Mouse (Mus musculus): ENCODE data around the gene Pum1. TPM values are rescaled to one million over a fixed set of nuclear protein-coding genes. Genes with fewer than 3 reads are reported as not detected.

Pum1 gene
- polyA plus RNA-seq, 1 experiment from 2014 or later = 120 TPM

DNA sequence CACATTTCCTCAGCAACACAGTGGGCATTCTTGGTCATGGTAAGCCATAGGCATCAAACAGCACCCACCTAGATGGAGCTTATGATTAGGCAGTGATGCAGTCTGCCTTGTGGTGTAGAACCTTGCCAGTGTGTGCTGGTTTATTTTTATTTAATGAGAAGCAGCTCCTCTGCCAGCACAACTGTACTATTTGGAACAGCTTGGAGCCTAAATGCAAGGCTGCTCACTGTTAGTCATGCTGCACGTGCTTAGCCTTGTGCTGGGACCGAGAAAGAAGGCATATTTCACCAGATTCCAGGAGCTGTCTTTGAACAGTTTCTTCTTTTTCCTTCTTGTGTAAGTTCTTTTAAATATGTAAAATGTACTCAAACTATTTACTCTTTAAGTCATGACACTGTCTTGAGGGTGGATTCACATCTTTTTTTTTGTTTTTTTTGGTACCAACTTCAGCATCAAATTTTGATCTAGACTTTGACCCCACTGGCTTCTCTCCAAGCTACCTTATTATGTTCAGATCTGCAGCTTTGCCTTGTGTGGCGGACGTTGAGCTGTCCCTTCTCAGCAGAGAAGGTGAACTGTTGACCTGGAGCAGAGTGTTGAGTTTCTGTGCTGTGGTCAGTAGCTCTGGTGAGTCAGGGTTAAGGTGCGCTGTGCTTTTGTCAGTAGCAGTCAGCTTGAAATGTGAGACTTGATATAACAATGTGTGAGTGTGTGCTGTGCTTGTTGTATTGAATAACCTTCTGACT is 82.6 kb downstream of the Pum1 start:
- no peaks in the 10 kb centered on the region for H3K9me3 ChIP-seq
- H3K27ac ChIP-seq = no peak overlapping the region
- peaks cover 84% of the 10 kb centered on the region for H3K36me3 ChIP-seq
- no peak for ATAC-seq
- H3K4me1 ChIP-seq (replicated peaks) = no peaks in the 10 kb centered on the region
- WGBS = 90% methylated on average over 5 of the region's 5 CpGs
- no peak overlapping the region for H3K9ac ChIP-seq (replicated peaks)
- no peak overlapping the region for H3K4me3 ChIP-seq (replicated peaks)
- no peak overlapping the region for H3K4me2 ChIP-seq (replicated peaks)
- H3K27me3 ChIP-seq = no peaks in the 10 kb centered on the region

DNA sequence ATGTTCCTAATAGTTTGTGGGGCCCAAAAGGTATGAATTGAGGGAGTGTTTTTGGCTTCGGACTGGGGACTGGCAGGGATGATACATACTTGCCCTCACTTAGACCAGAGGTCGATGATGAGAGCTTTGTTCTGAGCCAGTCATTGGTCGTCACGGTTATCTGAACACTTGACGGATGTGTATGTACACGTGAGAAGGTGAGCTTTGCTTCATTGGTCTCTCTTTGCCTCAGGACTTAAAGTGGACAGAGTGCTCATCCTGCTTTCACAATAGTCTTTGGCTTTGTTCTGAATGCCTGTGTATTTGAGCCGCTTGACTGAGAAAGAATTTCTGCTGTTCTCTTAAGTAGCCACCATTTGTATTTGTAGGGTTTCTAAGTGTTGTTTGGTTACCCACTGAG is 86.4 kb downstream of the Pum1 start:
- no peaks in the 10 kb centered on the region for H3K27me3 ChIP-seq
- H3K36me3 ChIP-seq = peaks cover 88% of the 10 kb centered on the region
- H3K4me3 ChIP-seq (replicated peaks) = no peak overlapping the region
- no peak overlapping the region for H3K4me2 ChIP-seq (replicated peaks)
- H3K27ac ChIP-seq = no peak overlapping the region
- H3K9me3 ChIP-seq = no peaks in the 10 kb centered on the region
- H3K4me1 ChIP-seq (replicated peaks) = no peaks in the 10 kb centered on the region
- 70% methylated on average over 7 of the region's 7 CpGs for WGBS
- ATAC-seq = no peak
- H3K9ac ChIP-seq (replicated peaks) = no peak overlapping the region

DNA sequence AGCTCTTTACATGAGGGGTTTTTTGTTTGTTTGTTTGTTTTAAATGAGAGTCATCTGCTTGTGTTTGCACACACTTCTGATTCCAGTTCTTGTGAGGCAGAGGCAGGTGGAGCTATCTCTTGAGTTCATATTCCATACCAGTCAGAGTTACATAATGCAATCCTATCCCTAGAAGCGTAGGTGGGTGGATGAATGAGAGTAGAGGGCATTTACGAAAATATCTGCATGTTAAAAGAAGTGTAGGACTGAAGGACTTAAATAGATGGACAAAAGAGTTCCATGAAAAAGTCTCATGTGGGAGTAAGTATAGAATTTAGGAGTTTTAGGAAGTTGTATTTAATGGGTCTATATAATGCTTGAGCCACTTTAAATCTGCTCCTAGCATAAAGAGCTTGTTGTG is 88.8 kb downstream of the Pum1 start:
- H3K27ac ChIP-seq = no peak overlapping the region
- WGBS = 90% methylated on average over 2 of the region's 2 CpGs
- H3K4me3 ChIP-seq (replicated peaks) = no peak overlapping the region
- H3K36me3 ChIP-seq = peaks cover 74% of the 10 kb centered on the region
- H3K9ac ChIP-seq (replicated peaks) = no peak overlapping the region
- ATAC-seq = no peak
- H3K9me3 ChIP-seq = no peaks in the 10 kb centered on the region
- H3K4me1 ChIP-seq (replicated peaks) = no peaks in the 10 kb centered on the region
- no peak overlapping the region for H3K4me2 ChIP-seq (replicated peaks)
- H3K27me3 ChIP-seq = no peaks in the 10 kb centered on the region

GRCm38 (mm10) chr4:130752591-130752990 is 89.5 kb downstream of the Pum1 start:
- WGBS = 79% methylated on average over 7 of the region's 7 CpGs

GRCm38 (mm10) chr4:130753755-130754154 is 90.6 kb downstream of the Pum1 start:
- Histone ChIP-seq H3K4me2 (replicated peaks) (no peak overlapping the region), H3K9ac (replicated peaks) (no peak overlapping the region), H3K36me3 (peaks cover 71% of the 10 kb centered on the region), H3K27me3 (no peaks in the 10 kb centered on the region), H3K9me3 (no peaks in the 10 kb centered on the region), H3K4me3 (replicated peaks) (no peak overlapping the region), H3K27ac (no peak overlapping the region), H3K4me1 (replicated peaks) (no peaks in the 10 kb centered on the region)
- no peak for ATAC-seq
- WGBS = 76% methylated on average over 5 of the region's 5 CpGs

More at GRCm38 (mm10) chr4:130752591-130752990, 89.5 kb downstream of the Pum1 start:
- H3K9me3 ChIP-seq = no peaks in the 10 kb centered on the region
- no peaks in the 10 kb centered on the region for H3K4me1 ChIP-seq (replicated peaks)
- ATAC-seq = no peak
- H3K4me2 ChIP-seq (replicated peaks) = no peak overlapping the region
- no peak overlapping the region for H3K27ac ChIP-seq
- H3K4me3 ChIP-seq (replicated peaks) = no peak overlapping the region
- H3K9ac ChIP-seq (replicated peaks) = no peak overlapping the region
- H3K27me3 ChIP-seq = no peaks in the 10 kb centered on the region
- H3K36me3 ChIP-seq = peaks cover 71% of the 10 kb centered on the region

DNA sequence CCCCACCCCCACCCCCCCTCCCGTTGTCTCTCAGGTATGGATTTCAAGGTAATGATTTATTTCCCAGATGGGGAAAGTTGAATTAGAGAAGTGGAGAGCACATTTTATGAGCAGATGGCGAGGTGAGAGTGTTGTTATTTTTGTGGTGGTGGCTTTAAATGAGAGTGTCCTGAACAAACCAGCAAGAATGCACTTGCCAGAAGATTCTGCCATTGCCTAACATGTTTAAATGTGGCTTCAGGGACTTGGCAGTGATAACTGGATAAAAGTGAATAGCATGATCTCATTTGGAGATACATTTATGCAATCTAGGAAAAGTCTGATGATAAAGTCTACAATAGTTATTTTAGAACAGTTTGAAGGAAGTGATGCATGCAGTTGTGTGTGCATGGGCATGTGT is 91.7 kb downstream of the Pum1 start:
- H3K27me3 ChIP-seq = no peaks in the 10 kb centered on the region
- H3K4me2 ChIP-seq (replicated peaks) = no peak overlapping the region
- no peak overlapping the region for H3K9ac ChIP-seq (replicated peaks)
- no peak overlapping the region for H3K4me3 ChIP-seq (replicated peaks)
- 93% methylated on average over 2 of the region's 2 CpGs for WGBS
- H3K4me1 ChIP-seq (replicated peaks) = no peaks in the 10 kb centered on the region
- H3K27ac ChIP-seq = no peak overlapping the region
- H3K36me3 ChIP-seq = peaks cover 74% of the 10 kb centered on the region
- no peak for ATAC-seq
- H3K9me3 ChIP-seq = no peaks in the 10 kb centered on the region

DNA sequence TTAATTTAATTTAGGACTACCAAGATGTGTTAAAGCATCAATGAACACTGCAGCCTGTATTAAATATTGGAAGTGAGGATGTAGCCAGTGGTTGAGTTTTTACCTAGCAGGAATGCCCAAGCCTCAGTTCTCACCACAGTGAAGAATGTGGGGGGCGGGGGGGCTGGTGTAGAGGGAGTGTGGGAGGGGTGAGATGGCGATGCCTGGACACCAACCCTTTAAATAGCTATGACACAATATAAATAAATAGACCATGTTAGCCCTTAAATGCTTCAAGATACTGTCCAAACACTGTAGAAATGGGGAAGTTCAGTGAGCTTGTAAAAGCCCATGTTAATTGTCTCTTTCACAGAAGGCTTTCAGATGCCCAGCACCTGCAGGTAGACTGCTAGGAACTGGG is 96.8 kb downstream of the Pum1 start:
- ATAC-seq = no peak
- Histone ChIP-seq H3K27me3 (no peaks in the 10 kb centered on the region), H3K27ac (no peak overlapping the region), H3K4me3 (replicated peaks) (no peak overlapping the region), H3K9me3 (no peaks in the 10 kb centered on the region), H3K36me3 (peaks cover 73% of the 10 kb centered on the region), H3K4me1 (replicated peaks) (no peaks in the 10 kb centered on the region), H3K9ac (replicated peaks) (no peak overlapping the region), H3K4me2 (replicated peaks) (no peak overlapping the region)
- 98% methylated on average over 2 of the region's 2 CpGs for WGBS

GRCm38 (mm10) chr4:130761809-130762208 is 98.7 kb downstream of the Pum1 start:
- Histone ChIP-seq H3K4me2 (replicated peaks) (no peak overlapping the region), H3K4me1 (replicated peaks) (no peaks in the 10 kb centered on the region), H3K9me3 (no peaks in the 10 kb centered on the region), H3K27ac (no peak overlapping the region), H3K4me3 (replicated peaks) (no peak overlapping the region), H3K9ac (replicated peaks) (no peak overlapping the region), H3K36me3 (peaks cover 88% of the 10 kb centered on the region), H3K27me3 (no peaks in the 10 kb centered on the region)
- 87% methylated on average over 5 of the region's 5 CpGs for whole genome bisulfite sequencing
- no peak for ATAC-seq

DNA sequence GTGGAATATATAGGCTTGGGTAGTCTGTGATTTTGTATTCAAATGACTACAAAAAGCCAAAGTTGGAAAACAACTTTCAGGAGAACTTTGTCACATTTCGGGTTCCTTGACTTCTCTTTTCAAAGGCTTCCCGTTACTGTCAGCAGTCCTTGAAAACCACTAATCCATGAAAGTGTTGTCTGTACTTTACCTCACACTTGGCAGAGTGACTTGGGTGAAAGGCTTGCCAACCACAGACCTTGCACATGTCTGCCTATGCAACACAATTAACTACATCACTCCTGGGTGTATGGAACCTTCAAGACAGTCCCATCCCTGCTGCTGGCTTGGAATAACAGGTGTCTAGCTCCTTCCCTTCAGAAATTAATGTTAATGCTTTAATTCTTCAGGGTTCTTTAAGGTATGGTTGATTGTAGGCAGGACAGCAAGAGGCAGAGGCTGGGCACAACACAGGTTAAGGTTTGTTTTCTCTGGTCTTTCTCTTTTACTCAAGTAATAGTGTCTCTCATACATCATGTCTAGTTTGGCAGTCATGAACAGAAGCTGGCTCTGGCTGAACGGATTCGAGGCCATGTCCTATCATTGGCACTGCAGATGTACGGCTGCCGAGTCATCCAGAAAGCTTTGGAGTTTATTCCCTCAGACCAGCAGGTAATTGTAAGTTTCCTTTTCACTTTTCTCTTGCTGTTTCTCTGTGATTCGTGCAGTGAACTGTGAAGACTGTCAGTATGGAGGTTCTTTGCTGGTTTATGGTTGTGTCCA is 102.5 kb downstream of the Pum1 start:
- ATAC-seq = no peak
- 90% methylated on average over 7 of the region's 7 CpGs for WGBS
- H3K36me3 ChIP-seq = peaks cover 89% of the 10 kb centered on the region
- no peak overlapping the region for H3K9ac ChIP-seq (replicated peaks)
- H3K4me1 ChIP-seq (replicated peaks) = no peaks in the 10 kb centered on the region
- H3K4me3 ChIP-seq (replicated peaks) = no peak overlapping the region
- no peaks in the 10 kb centered on the region for H3K9me3 ChIP-seq
- H3K27me3 ChIP-seq = no peaks in the 10 kb centered on the region
- no peak overlapping the region for H3K27ac ChIP-seq
- no peak overlapping the region for H3K4me2 ChIP-seq (replicated peaks)

GRCm38 (mm10) chr4:130766387-130766786 is 103.3 kb downstream of the Pum1 start:
- H3K9ac ChIP-seq (replicated peaks) = no peak overlapping the region
- H3K9me3 ChIP-seq = no peaks in the 10 kb centered on the region

DNA sequence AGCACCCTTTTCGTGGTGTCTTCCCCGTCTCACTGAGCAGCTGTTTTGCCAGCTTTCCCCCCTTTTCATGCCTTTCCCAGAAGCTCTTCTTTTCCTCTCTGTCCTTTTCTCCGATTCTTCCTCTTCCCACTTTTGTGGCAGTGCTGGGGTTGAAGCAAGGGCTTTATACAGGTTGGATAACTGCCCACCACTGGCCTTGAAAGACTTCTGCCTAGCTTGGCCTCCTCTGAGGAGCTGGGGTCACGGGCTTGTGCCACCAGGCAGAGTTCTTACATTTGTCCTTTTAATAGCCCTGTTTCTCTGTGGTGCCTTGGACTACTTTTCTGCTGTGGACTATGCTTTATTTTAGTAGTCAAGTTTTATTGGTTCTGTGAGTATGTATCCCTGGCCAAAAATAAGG is 103.8 kb downstream of the Pum1 start:
- Histone ChIP-seq H3K9me3 (no peaks in the 10 kb centered on the region), H3K4me2 (replicated peaks) (no peak overlapping the region), H3K4me3 (replicated peaks) (no peak overlapping the region), H3K4me1 (replicated peaks) (no peaks in the 10 kb centered on the region), H3K9ac (replicated peaks) (no peak overlapping the region), H3K27ac (no peak overlapping the region), H3K27me3 (no peaks in the 10 kb centered on the region), H3K36me3 (peaks cover 89% of the 10 kb centered on the region)
- no peak for ATAC-seq
- WGBS = 91% methylated on average over 4 of the region's 4 CpGs

More at GRCm38 (mm10) chr4:130766387-130766786, 103.3 kb downstream of the Pum1 start:
- Histone ChIP-seq H3K27me3 (no peaks in the 10 kb centered on the region), H3K36me3 (peaks cover 89% of the 10 kb centered on the region), H3K4me2 (replicated peaks) (no peak overlapping the region), H3K27ac (no peak overlapping the region), H3K4me1 (replicated peaks) (no peaks in the 10 kb centered on the region), H3K4me3 (replicated peaks) (no peak overlapping the region)
- WGBS = 84% methylated on average over 2 of the region's 2 CpGs
- ATAC-seq = no peak

DNA sequence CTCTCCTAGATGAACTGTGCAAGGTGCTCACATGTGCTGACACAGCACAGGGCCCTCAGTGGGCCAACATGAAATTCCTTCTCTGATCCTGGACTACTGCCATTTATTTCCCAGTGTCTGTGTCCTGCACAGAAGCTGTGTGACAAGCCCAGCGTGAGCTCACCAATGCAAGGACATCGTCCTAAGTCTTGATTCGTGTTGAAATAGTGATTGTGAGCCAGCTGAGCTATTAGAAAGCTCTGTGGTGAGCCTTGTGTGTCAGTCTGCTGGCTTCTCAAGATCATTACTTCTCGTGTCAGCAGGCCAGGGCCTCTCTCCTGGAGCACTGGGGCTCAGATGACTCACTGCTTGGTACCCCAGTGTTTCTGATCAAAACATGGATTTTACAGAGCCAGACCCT is 110.8 kb downstream of the Pum1 start:
- Histone ChIP-seq H3K9me3 (no peaks in the 10 kb centered on the region), H3K9ac (replicated peaks) (no peak overlapping the region), H3K4me1 (replicated peaks) (peaks cover 7% of the 10 kb centered on the region), H3K27me3 (no peaks in the 10 kb centered on the region), H3K4me2 (replicated peaks) (no peak overlapping the region), H3K27ac (no peak overlapping the region), H3K4me3 (replicated peaks) (no peak overlapping the region), H3K36me3 (peaks cover 82% of the 10 kb centered on the region)
- WGBS = 86% methylated on average over 4 of the region's 4 CpGs
- no peak for ATAC-seq

All from midbrain, embryonic 13.5 days (tissue).